Mouse (Mus musculus): ENCODE results near the gene Foxp1. TPM values are rescaled to one million over a fixed set of nuclear protein-coding genes. Genes with fewer than 3 reads are reported as not detected.
A peak's percentile ranks its signal among the peaks of the same experiment; 100 is the strongest.

Gene Foxp1
- polyA plus RNA-seq, 1 experiment from 2014 or later: 45.3 TPM

- no peak for TF ChIP-seq CTCF (IDR thresholded peaks at IDR 0.05; ENCODE audit: low read depth)
- Histone ChIP-seq H3K9ac (ENCODE audit: low read depth, low read length) (no peak overlapping the region), H3K36me3 (ENCODE audit: control insufficient read depth, insufficient read depth) (no peaks in the 10 kb centered on the region), H3K9me3 (ENCODE audit: control insufficient read depth) (no peaks in the 10 kb centered on the region), H3K27ac (ENCODE audit: low read depth, low read length) (peak overlapping the region; percentile 63; the same call in 1 of the 2 replicates), H3K4me3 (ENCODE audit: low read depth, low read length) (no peak overlapping the region), H3K27me3 (replicated peaks; ENCODE audit: control insufficient read depth, insufficient read depth, low read length) (no peaks in the 10 kb centered on the region), H3K4me1 (replicated peaks; ENCODE audit: control insufficient read depth, insufficient read depth, low read length) (peaks cover 16% of the 10 kb centered on the region; the same call in 1 of the 2 replicates), H3K4me2 (replicated peaks; ENCODE audit: low read depth) (no peak overlapping the region)
- no peak for ATAC-seq
- 57% methylated on average over 7 of the region's 7 CpGs for WGBS
Measured at GRCm38 (mm10) chr6:99104446-99104845, 418.1 kb downstream of the Foxp1 start.

- H3K9ac ChIP-seq (ENCODE audit: low read depth, low read length): no peak overlapping the region
- TF ChIP-seq CTCF (IDR thresholded peaks at IDR 0.05; ENCODE audit: low read depth): no peak
- H3K9me3 ChIP-seq (ENCODE audit: control insufficient read depth): no peaks in the 10 kb centered on the region
- H3K36me3 ChIP-seq (ENCODE audit: control insufficient read depth, insufficient read depth): no peaks in the 10 kb centered on the region
- 36% methylated on average over 3 of the region's 3 CpGs for WGBS
- no peak overlapping the region for H3K4me3 ChIP-seq (ENCODE audit: low read depth, low read length)
- ATAC-seq: no peak
- H3K4me2 ChIP-seq (replicated peaks; ENCODE audit: low read depth): no peak overlapping the region; the same call in 1 of the 2 replicates
- peak overlapping the region; percentile 63; the same call in 1 of the 2 replicates for H3K27ac ChIP-seq (ENCODE audit: low read depth, low read length)
- peaks cover 16% of the 10 kb centered on the region; the same call in 1 of the 2 replicates for H3K4me1 ChIP-seq (replicated peaks; ENCODE audit: control insufficient read depth, insufficient read depth, low read length)
- H3K27me3 ChIP-seq (replicated peaks; ENCODE audit: control insufficient read depth, insufficient read depth, low read length): no peaks in the 10 kb centered on the region
Measured at GRCm38 (mm10) chr6:99103911-99104310, 418.6 kb downstream of the Foxp1 start.

GRCm38 (mm10) chr6:99101489-99101908, 421.0 kb downstream of the Foxp1 start:
- no peak for ATAC-seq
- no peaks in the 10 kb centered on the region for H3K36me3 ChIP-seq (ENCODE audit: control insufficient read depth, insufficient read depth)
- H3K9ac ChIP-seq (ENCODE audit: low read depth, low read length): 0 out of 2 replicates have a peak overlapping the region, but pooled peaks have one; percentile 17
- WGBS: 9% methylated on average over 6 of the region's 6 CpGs
- TF ChIP-seq CTCF (IDR thresholded peaks at IDR 0.05; ENCODE audit: low read depth): no peak
- peaks cover 20% of the 10 kb centered on the region; the same call in 1 of the 2 replicates for H3K4me1 ChIP-seq (replicated peaks; ENCODE audit: control insufficient read depth, insufficient read depth, low read length)
- no peaks in the 10 kb centered on the region for H3K27me3 ChIP-seq (replicated peaks; ENCODE audit: control insufficient read depth, insufficient read depth, low read length)
- peak overlapping the region; percentile 9 for H3K4me3 ChIP-seq (ENCODE audit: low read depth, low read length)
- peak overlapping the region; percentile 40 for H3K4me2 ChIP-seq (replicated peaks; ENCODE audit: low read depth)
- H3K27ac ChIP-seq (ENCODE audit: low read depth, low read length): peak overlapping the region; percentile 76
- H3K9me3 ChIP-seq (ENCODE audit: control insufficient read depth): no peaks in the 10 kb centered on the region

GRCm38 (mm10) chr6:99100331-99100730, 422.2 kb downstream of the Foxp1 start:
- 0 out of 2 replicates have a peak overlapping the region, but pooled peaks have one; percentile 11 for H3K27ac ChIP-seq (ENCODE audit: low read depth, low read length)
- H3K4me1 ChIP-seq (replicated peaks; ENCODE audit: control insufficient read depth, insufficient read depth, low read length): peaks cover 20% of the 10 kb centered on the region; the same call in 1 of the 2 replicates
- H3K4me2 ChIP-seq (replicated peaks; ENCODE audit: low read depth): no peak overlapping the region
- no peak for ATAC-seq
- H3K9ac ChIP-seq (ENCODE audit: low read depth, low read length): no peak overlapping the region
- H3K27me3 ChIP-seq (replicated peaks; ENCODE audit: control insufficient read depth, insufficient read depth, low read length): no peaks in the 10 kb centered on the region
- no peaks in the 10 kb centered on the region for H3K36me3 ChIP-seq (ENCODE audit: control insufficient read depth, insufficient read depth)
- H3K4me3 ChIP-seq (ENCODE audit: low read depth, low read length): no peak overlapping the region
- no peak for TF ChIP-seq CTCF (IDR thresholded peaks at IDR 0.05; ENCODE audit: low read depth)
- 39% methylated on average over 5 of the region's 5 CpGs for WGBS
- H3K9me3 ChIP-seq (ENCODE audit: control insufficient read depth): no peaks in the 10 kb centered on the region

GRCm38 (mm10) chr6:99099781-99100180, 422.7 kb downstream of the Foxp1 start:
- Histone ChIP-seq H3K4me3 (ENCODE audit: low read depth, low read length) (no peak overlapping the region), H3K9ac (ENCODE audit: low read depth, low read length) (no peak overlapping the region), H3K27ac (ENCODE audit: low read depth, low read length) (no peak overlapping the region), H3K27me3 (replicated peaks; ENCODE audit: control insufficient read depth, insufficient read depth, low read length) (no peaks in the 10 kb centered on the region), H3K4me1 (replicated peaks; ENCODE audit: control insufficient read depth, insufficient read depth, low read length) (peaks cover 20% of the 10 kb centered on the region; the same call in 1 of the 2 replicates), H3K36me3 (ENCODE audit: control insufficient read depth, insufficient read depth) (no peaks in the 10 kb centered on the region), H3K9me3 (ENCODE audit: control insufficient read depth) (no peaks in the 10 kb centered on the region), H3K4me2 (replicated peaks; ENCODE audit: low read depth) (no peak overlapping the region)
- TF ChIP-seq CTCF (IDR thresholded peaks at IDR 0.05; ENCODE audit: low read depth): no peak
- ATAC-seq: no peak
- WGBS: 28% methylated on average over 4 of the region's 4 CpGs

GRCm38 (mm10) chr6:99097191-99097590, 425.3 kb downstream of the Foxp1 start:
- H3K27me3 ChIP-seq (replicated peaks; ENCODE audit: control insufficient read depth, insufficient read depth, low read length): no peaks in the 10 kb centered on the region
- H3K4me2 ChIP-seq (replicated peaks; ENCODE audit: low read depth): no peak overlapping the region; the same call in 1 of the 2 replicates
- H3K9me3 ChIP-seq (ENCODE audit: control insufficient read depth): no peaks in the 10 kb centered on the region
- WGBS: 50% methylated on average over 7 of the region's 7 CpGs
- H3K4me1 ChIP-seq (replicated peaks; ENCODE audit: control insufficient read depth, insufficient read depth, low read length): peaks cover 22% of the 10 kb centered on the region; the same call in 1 of the 2 replicates
- no peaks in the 10 kb centered on the region for H3K36me3 ChIP-seq (ENCODE audit: control insufficient read depth, insufficient read depth)
- H3K27ac ChIP-seq (ENCODE audit: low read depth, low read length): no peak overlapping the region
- TF ChIP-seq CTCF (IDR thresholded peaks at IDR 0.05; ENCODE audit: low read depth): no peak
- no peak overlapping the region for H3K9ac ChIP-seq (ENCODE audit: low read depth, low read length)
- no peak overlapping the region for H3K4me3 ChIP-seq (ENCODE audit: low read depth, low read length)
- no peak for ATAC-seq

Measured in intestine, postnatal 0 days (tissue).